Comparison of ENCODE assay signal across 27 mouse cellular contexts in genomic region chr5:148559261-148559958, GRCm38 (mm10). TPM values are rescaled to one million over a fixed set of nuclear protein-coding genes. Genes with fewer than 3 reads are reported as not detected.
A peak's percentile ranks its signal among the peaks of the same experiment; 100 is the strongest.
DNase-seq lines count a peak whose midpoint lies in the region; ATAC-seq and TF ChIP-seq lines count a peak whose summit lies in the region.
"Had no signal": no experiment of that assay in that cellular context is flagged by ENCODE, and none has a peak within 500 bp of the region (broad histone marks: within the 10 kb centered on the region; RNA-seq: fewer than 3 reads in every experiment).

No protein-coding gene starts in this region.

- 0 out of 2 replicates have a peak overlapping the region, but pooled peaks have one; percentile 22 for H3K4me3 ChIP-seq in spleen, adult 2 months (ENCODE audit: extremely low read depth, insufficient read depth, insufficient read length)
- H3K4me3 ChIP-seq: embryonic facial prominence, embryonic 12.5 days; limb, embryonic 15.5 days; myocyte; neural tube, embryonic 12.5 days had no signal

- no peak for DNase-seq in spleen, adult 2 months (ENCODE audit: low read depth in 1 of 2, low spot score in 2 of 2)
- DNase-seq in spleen, postnatal 10 days (ENCODE audit: low spot score in 2 of 2) = no peak
- peak; percentile 80 for DNase-seq in ES-CJ7 (ENCODE audit: low read depth, low spot score)
- DNase-seq in ZHBTc4 (ENCODE audit: low read depth, low spot score) = peak; percentile 78
- DNase-seq in right cerebral cortex, adult 2 months (ENCODE audit: low spot score in 2 of 2) = no peak
- no peak for DNase-seq in gastrocnemius, adult 8-10 months (ENCODE audit: low spot score in 2 of 2)
- no peak for DNase-seq in heart, postnatal 36 days
- DNase-seq: adrenal gland, postnatal 14 days; cerebellum, adult 11-12 months; cerebellum, adult 9-11 months; embryo, embryonic 11 days; gastrocnemius, postnatal 10 days; heart, postnatal 14 days; kidney, adult 18-20 months; kidney, postnatal 4 days; layer of hippocampus, postnatal 36 days; left cerebral cortex, postnatal 4 days; lung, postnatal 10 days had no signal

- H3K27me3 ChIP-seq in spleen, adult 2 months (ENCODE audit: control insufficient read depth, insufficient read depth, low read length) = no peaks in the 10 kb centered on the region
- H3K27me3 ChIP-seq: embryonic facial prominence, embryonic 12.5 days; neural tube, embryonic 12.5 days had no signal

- intact Hi-C loops in heart, postnatal 36 days (cut with DNase I) = loop anchor here (10.0 kb wide), 1 partner anchor 625 kb away; the partner anchor contains the start of genes Hmgb1 and Uspl1

- no peak overlapping the region for H3K27ac ChIP-seq in spleen, adult 2 months (ENCODE audit: insufficient read depth, low read length)
- H3K27ac ChIP-seq: embryonic facial prominence, embryonic 12.5 days; kidney, postnatal 0 days; limb, embryonic 15.5 days; neural tube, embryonic 12.5 days had no signal

- no peak for TF ChIP-seq POLR2A in spleen, adult 2 months (IDR thresholded peaks at IDR 0.05; ENCODE audit: low read depth, low read length)

- TF ChIP-seq CTCF in spleen, adult 2 months (IDR thresholded peaks at IDR 0.05; ENCODE audit: extremely low read depth, insufficient read depth, insufficient read length, insufficient replicate concordance) = no peak

- no peaks in the 10 kb centered on the region for H3K36me3 ChIP-seq in spleen, adult 2 months (ENCODE audit: control insufficient read depth, insufficient read depth, low read length)
- H3K36me3 ChIP-seq: embryonic facial prominence, embryonic 12.5 days; limb, embryonic 15.5 days; neural tube, embryonic 12.5 days had no signal

- 48% methylated on average over 15 of the region's 15 CpGs for WGBS in spleen, adult 2 months

- peaks cover 4% of the 10 kb centered on the region; the same call in 1 of the 2 replicates for H3K4me1 ChIP-seq in spleen, adult 2 months (ENCODE audit: control insufficient read depth, insufficient read depth, insufficient read length)

- ATAC-seq in megakaryocyte progenitor cell, adult 5-6 weeks (replicated peaks; ENCODE audit: poor library complexity) = peak; percentile 48
- ATAC-seq: CD4-positive, CD25-positive, alpha-beta regulatory T cell, adult 4 months; forebrain, embryonic 16.5 days; hindbrain, embryonic 16.5 days had no signal

RNA-seq across cellular contexts. Expression of gene Ubl3, which starts 6.8 kb away (rescaled TPM):
- 47.2 and 57.5 TPM in 2 replicates for polyA plus RNA-seq in spleen, adult 2 months (2012; rRNA removed)
- total RNA-seq in megakaryocyte progenitor cell, adult 5-6 weeks (2015) = 23.5 and 26.2 TPM in 2 replicates
- 33.2 and 37.4 TPM in 2 replicates for total RNA-seq in megakaryocyte progenitor cell, adult 5-6 weeks (2017)
- 100 to 1,000 TPM; 142 to 218 (median 178) TPM for total RNA-seq in gastrocnemius, adult 8-10 months (2022)
- total RNA-seq in heart, postnatal 36 days (2021) = 10 to 100 TPM; 90.7 to 96.1 TPM

Comparison
In these comparisons a context has a peak if more than half of its experiments do, and no peak if none do; other contexts are left out.
1. DNase-seq: peak in ES-CJ7 (single experiment) and ZHBTc4 (single experiment); none in spleen, adult 2 months (0 of 2), spleen, postnatal 10 days (0 of 2), right cerebral cortex, adult 2 months (0 of 2), gastrocnemius, adult 8-10 months (0 of 2) and heart, postnatal 36 days (0 of 2).